Mouse (Mus musculus) heart, adult 2 months (tissue): ENCODE measurements around the gene Ubtd2. TPM values are rescaled to one million over a fixed set of nuclear protein-coding genes. Genes with fewer than 3 reads are reported as not detected.
"Not testable (repeated sequence)": the region's sequence is repeated elsewhere in the genome, so short reads cannot be mapped to it uniquely, and the experiment has no call there.

ENCODE experiments used
- DNase-seq, 2 experiments: peaks; one replicate each; pipeline ENCODE4 v3.0.0; 2021
- H3K27ac ChIP-seq: fragments of 200-600 bp; 2 replicates; pipeline ENCODE4 v1.8.1; 2022
- H3K27me3 ChIP-seq: fragments of 200-500 bp; 2 replicates; pipeline ENCODE4 v1.6.1; 2012; ENCODE audit warnings: mild to moderate bottlenecking, low read length, inconsistent platforms, mixed read lengths; ENCODE audit not compliant: control insufficient read depth, insufficient read depth
- H3K36me3 ChIP-seq: fragments of 200-500 bp; 2 replicates; pipeline ENCODE4 v1.6.1; 2012; ENCODE audit warnings: low read length, inconsistent platforms; ENCODE audit not compliant: control insufficient read depth, insufficient read depth
- H3K4me1 ChIP-seq: fragments of 200-500 bp; 2 replicates; pipeline ENCODE4 v1.6.1; 2011; ENCODE audit warnings: low read length; ENCODE audit not compliant: control insufficient read depth, insufficient read depth
- H3K4me3 ChIP-seq: fragments of 200-600 bp; 2 replicates; pipeline ENCODE4 v1.8.1; 2022
- H3K79me2 ChIP-seq: fragments of 200-500 bp; replicated peaks from 2 replicates; pipeline ENCODE4 v1.6.1; 2012; ENCODE audit warnings: mild to moderate bottlenecking, inconsistent platforms, low read length, moderate library complexity, mixed read lengths; ENCODE audit not compliant: control insufficient read depth, insufficient read depth
- H3K9ac ChIP-seq: fragments of 200-500 bp; 2 replicates; pipeline ENCODE4 v1.6.1; 2012; ENCODE audit warnings: low read depth, mild to moderate bottlenecking, control low read depth, inconsistent platforms, low read length, mixed read lengths
- CTCF ChIP-seq: fragments of 200-600 bp; IDR thresholded peaks from 2 replicates; pipeline ENCODE4 v1.8.1; 2022; ENCODE audit warnings: antibody characterized with exemption, mild to moderate bottlenecking, moderate library complexity
- EP300 ChIP-seq: fragments of 200-500 bp; IDR thresholded peaks from 2 replicates; pipeline ENCODE4 v1.6.1; 2011; ENCODE audit warnings: low read depth, low read length, control low read depth; ENCODE audit not compliant: insufficient read depth
- POLR2A ChIP-seq: fragments of 200-500 bp; IDR thresholded peaks from 2 replicates; pipeline ENCODE4 v1.6.1; 2011; ENCODE audit warnings: mild to moderate bottlenecking, low read depth, low read length, control low read depth; ENCODE audit not compliant: insufficient read depth
- WGBS: fragments of 180-500 bp; shearing (Covaris S2); methylation state at CpG from one replicate; pipeline ENCODE4 v1.1.7; 2018; 5-methylcytosine and 5-hydroxymethylcytosine counted together
- intact Hi-C: fragments of 180-260 bp; cut with DNase I; formaldehyde crosslinking; loops from one replicate; pipeline ENCODE4 v1.15.1; 2025
- polyA plus RNA-seq: library from polyadenylated mRNA; depleted of rRNA; stranded (reverse); fragments of >200 nt; gene quantifications from 2 replicates; pipeline ENCODE4 v1.2.3, GENCODE M21; 2012
- total RNA-seq, 2 experiments: library from RNA; stranded (reverse); gene quantifications; 2 replicates each; pipeline ENCODE4 v1.2.3; 2021

Gene Ubtd2
- total and polyA plus RNA-seq, 3 experiments = 4.2 to 5.1 (median 4.5) TPM

DNA sequence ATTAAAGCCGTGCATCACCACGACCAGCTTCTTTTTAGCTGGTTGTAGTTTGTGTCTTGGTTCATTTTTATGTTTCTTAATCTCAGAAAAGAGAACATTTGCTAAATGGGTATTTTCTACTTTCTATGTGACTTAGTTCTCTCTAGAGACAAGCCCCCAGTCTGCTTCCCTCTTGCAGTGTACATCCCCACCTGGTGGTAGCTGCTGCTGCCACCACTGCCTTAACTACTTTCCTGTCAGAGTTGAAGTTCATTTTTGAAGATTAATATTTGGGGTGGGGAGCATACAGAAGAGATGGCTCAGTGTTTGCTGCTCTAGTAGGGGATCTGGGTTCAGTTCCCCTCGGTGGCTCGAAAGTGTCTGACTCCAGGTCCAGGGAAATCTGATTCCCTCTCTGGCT lies 44.8 kb downstream of the Ubtd2 start:
- 97% methylated on average over 4 of the region's 4 CpGs for WGBS
- intact Hi-C loops = no loop called here
- no peak overlapping the region for H3K9ac ChIP-seq
- no peaks in the 10 kb centered on the region for H3K79me2 ChIP-seq
- no peak for DNase-seq
- H3K27ac ChIP-seq = no peak overlapping the region
- no peak overlapping the region for H3K4me3 ChIP-seq
- no peaks in the 10 kb centered on the region; the same call in 1 of the 2 replicates for H3K36me3 ChIP-seq
- no peaks in the 10 kb centered on the region for H3K27me3 ChIP-seq
- no peaks in the 10 kb centered on the region; the same call in 1 of the 2 replicates for H3K4me1 ChIP-seq
- TF ChIP-seq EP300 (no peak), POLR2A (no peak), CTCF (peak; percentile 41)

GRCm38 (mm10) chr11:32503711-32504110 lies 48.5 kb downstream of the Ubtd2 start:
- no peak for DNase-seq
- H3K9ac ChIP-seq = no peak overlapping the region
- no peaks in the 10 kb centered on the region; the same call in 1 of the 2 replicates for H3K4me1 ChIP-seq
- H3K36me3 ChIP-seq = no peaks in the 10 kb centered on the region; the same call in 1 of the 2 replicates
- H3K27ac ChIP-seq = no peak overlapping the region
- WGBS = 92% methylated on average over 2 of the region's 2 CpGs
- H3K4me3 ChIP-seq = no peak overlapping the region
- H3K79me2 ChIP-seq = no peaks in the 10 kb centered on the region
- TF ChIP-seq CTCF = no peak
- no peak for TF ChIP-seq POLR2A
- TF ChIP-seq EP300 = no peak
- intact Hi-C loops = no loop called here
- H3K27me3 ChIP-seq = no peaks in the 10 kb centered on the region

GRCm38 (mm10) chr11:32505091-32505739 lies 50.0 kb downstream of the Ubtd2 start:
- Histone ChIP-seq H3K9ac (no peak overlapping the region), H3K36me3 (no peaks in the 10 kb centered on the region; the same call in 1 of the 2 replicates), H3K4me3 (no peak overlapping the region), H3K27me3 (no peaks in the 10 kb centered on the region), H3K27ac (peak overlapping the region; percentile 4; the same call in 1 of the 2 replicates), H3K79me2 (no peaks in the 10 kb centered on the region), H3K4me1 (no peaks in the 10 kb centered on the region; the same call in 1 of the 2 replicates)
- 48% methylated on average over 7 of the region's 7 CpGs for WGBS
- TF ChIP-seq POLR2A (no peak), EP300 (no peak), CTCF (no peak)
- intact Hi-C loops = no loop called here
- DNase-seq = no peak

DNA sequence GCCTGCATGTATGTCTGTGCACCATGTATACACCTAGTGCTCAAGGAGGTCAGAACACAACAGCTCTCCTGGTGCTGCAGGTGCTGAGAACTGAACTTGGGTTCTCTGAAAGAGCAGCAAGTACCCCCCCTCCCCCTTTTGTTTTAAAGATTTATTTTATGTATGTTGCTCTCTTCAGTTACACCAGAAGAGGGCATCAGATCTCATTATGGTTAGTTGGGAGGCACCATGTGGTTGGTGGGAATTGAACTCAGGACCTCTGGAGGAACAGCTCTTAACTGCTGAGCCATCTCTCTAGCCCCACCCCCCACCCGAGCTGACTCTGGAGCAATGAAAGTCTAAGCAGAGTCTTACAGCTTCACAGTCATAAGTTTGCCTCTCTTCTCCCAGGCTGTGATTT lies 55.8 kb downstream of the Ubtd2 start:
- Histone ChIP-seq H3K4me3 (no peak overlapping the region), H3K79me2 (no peaks in the 10 kb centered on the region), H3K27me3 (no peaks in the 10 kb centered on the region), H3K36me3 (no peaks in the 10 kb centered on the region), H3K27ac (no peak overlapping the region), H3K9ac (no peak overlapping the region), H3K4me1 (peaks cover 4% of the 10 kb centered on the region)
- WGBS = 81% methylated on average over 1 of the region's 1 CpGs
- no peak for DNase-seq
- intact Hi-C loops = no loop called here
- TF ChIP-seq POLR2A (no peak), CTCF (peak; percentile 34)

- H3K79me2 ChIP-seq, H3K9ac ChIP-seq, DNase-seq, intact Hi-C loops, H3K27ac ChIP-seq, H3K27me3 ChIP-seq, H3K4me3 ChIP-seq, H3K4me1 ChIP-seq, H3K36me3 ChIP-seq: not testable (repeated sequence)
- 88% methylated on average over 4 of the region's 5 CpGs for WGBS
Measured at GRCm38 (mm10) chr11:32514853-32515252, 59.7 kb downstream of the Ubtd2 start.

- Histone ChIP-seq H3K4me1 (peaks cover 4% of the 10 kb centered on the region), H3K79me2 (no peaks in the 10 kb centered on the region), H3K9ac (no peak overlapping the region), H3K27me3 (no peaks in the 10 kb centered on the region), H3K4me3 (no peak overlapping the region), H3K27ac (no peak overlapping the region), H3K36me3 (peaks cover 3% of the 10 kb centered on the region; the same call in 1 of the 2 replicates)
- no peak for DNase-seq
- intact Hi-C loops = no loop called here
- no peak for TF ChIP-seq CTCF
- no peak for TF ChIP-seq EP300
- TF ChIP-seq POLR2A = no peak
- WGBS = 91% methylated on average over 12 of the region's 12 CpGs
Measured at GRCm38 (mm10) chr11:32516091-32516490, 60.9 kb downstream of the Ubtd2 start.
